Mouse (Mus musculus) heart, embryonic 14.5 days (tissue): ENCODE results near the gene Gm42957. TPM values are rescaled to one million over a fixed set of nuclear protein-coding genes. Genes with fewer than 3 reads are reported as not detected.

ENCODE experiments used
- ATAC-seq: fragments of 200-750 bp; cut with Nextera tagmentation; 2 replicates; pipeline ENCODE4 v1.8.0; 2017; ENCODE audit warnings: low read depth, moderate TSS enrichment; ENCODE audit not compliant: insufficient number of reproducible peaks, insufficient read depth, low FRiP score
- H3K27ac ChIP-seq, 2 experiments: fragments of 200-500 bp in 1 of 2; fragments of 300-500 bp in 1 of 2; sonication (generic) in 1 of 2; replicated peaks in 1 of 2; 2 replicates each; pipeline ENCODE4 v1.5.1; 2012 to 2014; ENCODE audit warnings: low read depth in 2 of 2, low read length in 2 of 2, control low read depth in 1 of 2, mild to moderate bottlenecking in 1 of 2, mixed read lengths in 1 of 2; ENCODE audit not compliant: control insufficient read depth in 1 of 2, insufficient read depth in 1 of 2
- H3K27me3 ChIP-seq: fragments of 300-500 bp; sonication (generic); 2 replicates; pipeline ENCODE4 v1.6.1; 2014; ENCODE audit warnings: mild to moderate bottlenecking, low read length, control low read depth; ENCODE audit not compliant: control insufficient read depth, insufficient read depth
- H3K36me3 ChIP-seq: fragments of 300-500 bp; sonication (generic); 2 replicates; pipeline ENCODE4 v1.6.1; 2014; ENCODE audit warnings: mild to moderate bottlenecking, control low read depth, low read length, mixed read lengths; ENCODE audit not compliant: control insufficient read depth, insufficient read depth
- H3K4me1 ChIP-seq, 2 experiments: fragments of 200-500 bp in 1 of 2; fragments of 300-500 bp in 1 of 2; sonication (generic) in 1 of 2; 2 replicates each; pipeline ENCODE4 v1.6.1; 2012 to 2014; ENCODE audit warnings: low read length in 2 of 2, control low read depth in 1 of 2, mixed read lengths in 1 of 2; ENCODE audit not compliant: control insufficient read depth in 2 of 2, insufficient read depth in 2 of 2
- H3K4me2 ChIP-seq: fragments of 300-500 bp; sonication (generic); 2 replicates; pipeline ENCODE4 v1.6.1; 2014; ENCODE audit warnings: mild to moderate bottlenecking, low read length
- H3K4me3 ChIP-seq, 2 experiments: fragments of 200-500 bp in 1 of 2; fragments of 300-500 bp in 1 of 2; sonication (generic) in 1 of 2; 2 replicates each; pipeline ENCODE4 v1.5.1; 2012 to 2014; ENCODE audit warnings: low read length in 2 of 2, mild to moderate bottlenecking in 2 of 2, control low read depth in 1 of 2, low read depth in 1 of 2, moderate library complexity in 1 of 2; ENCODE audit not compliant: control insufficient read depth in 1 of 2, insufficient read depth in 1 of 2
- H3K9ac ChIP-seq: fragments of 300-500 bp; sonication (generic); 2 replicates; pipeline ENCODE4 v1.6.1; 2014; ENCODE audit warnings: mild to moderate bottlenecking, low read length
- H3K9me3 ChIP-seq: fragments of 300-500 bp; sonication (generic); 2 replicates; pipeline ENCODE4 v1.6.1; 2016; ENCODE audit warnings: low read length, control low read depth; ENCODE audit not compliant: control insufficient read depth
- WGBS: fragments of 180-500 bp; shearing (Covaris S2); extraction: QIAGEN DNeasy Blood & Tissue Kit; methylation state at CpG from one replicate; pipeline ENCODE4 v1.1.7; 2014; 5-methylcytosine and 5-hydroxymethylcytosine counted together
- polyA plus RNA-seq: library from polyadenylated mRNA; unstranded; fragments of >200 nt; fragmentation: Nextera tagmentation; extraction: Ambion mirVana; gene quantifications from 2 replicates; pipeline ENCODE4 v1.2.1, GENCODE M21; 2014

Gm42957 gene
- polyA plus RNA-seq, 1 experiment from 2014 or later = 0.07 TPM

DNA sequence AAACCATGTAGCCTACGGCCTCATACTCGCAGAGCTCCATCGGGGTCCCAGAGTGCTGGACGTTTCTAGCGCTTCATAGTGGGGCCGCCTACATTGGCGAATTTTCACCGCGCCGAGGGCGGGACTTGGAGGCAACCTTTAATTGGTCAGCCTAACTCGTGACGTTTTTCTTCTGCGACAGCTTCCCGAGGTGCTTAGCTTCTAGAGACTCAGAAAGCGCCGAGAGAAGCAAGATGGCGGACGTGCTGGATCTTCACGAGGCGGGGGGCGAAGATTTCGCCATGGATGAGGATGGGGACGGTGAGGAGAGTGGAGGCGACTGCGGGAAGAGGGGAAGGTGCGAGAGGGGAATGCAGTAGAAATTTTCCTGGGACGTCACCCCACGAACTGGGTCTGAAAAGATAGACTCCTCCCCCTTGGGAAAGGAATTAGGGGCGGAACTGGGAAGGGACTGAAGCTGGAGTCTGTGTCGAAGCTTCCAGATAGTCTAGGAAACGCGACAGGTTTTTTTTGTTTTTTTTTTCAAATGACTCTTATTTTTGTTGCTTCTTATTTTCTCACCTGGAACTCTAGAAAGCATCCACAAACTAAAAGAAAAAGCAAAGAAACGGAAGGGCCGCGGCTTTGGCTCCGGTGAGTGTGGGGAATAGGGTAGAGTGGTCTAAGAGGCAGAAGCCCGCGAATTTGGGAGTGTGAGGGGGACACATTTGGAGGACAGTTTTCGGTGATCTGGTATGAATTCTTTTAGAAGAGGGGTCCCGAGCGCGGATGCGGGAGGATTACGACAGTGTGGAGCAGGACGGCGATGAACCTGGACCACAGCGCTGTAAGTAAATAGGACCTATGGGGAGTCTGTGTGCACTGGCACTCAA lies 5.3 kb upstream of the Gm42957 start, which contains the start of gene Rbm8a:
Gene Rbm8a (plus strand): TSS at position 205 of the 872 bp plus-strand sequence.
- no peaks in the 10 kb centered on the region for H3K27me3 ChIP-seq
- H3K9me3 ChIP-seq = no peaks in the 10 kb centered on the region
- WGBS = 1% methylated on average over 48 of the region's 48 CpGs
- ATAC-seq = peak; percentile 90
- H3K36me3 ChIP-seq = peaks cover 48% of the 10 kb centered on the region
- H3K4me1 ChIP-seq = peaks cover 2 to 18% of the 10 kb centered on the region in 2 experiments; a peak in 3 of 4 replicates
- peak within 1 kb of the TSS; percentile 83 for H3K9ac ChIP-seq
- H3K4me3 ChIP-seq = peak within 1 kb of the TSS; percentile 65 to 98
- H3K4me2 ChIP-seq = peak within 1 kb of the TSS; percentile 88
- H3K27ac ChIP-seq = peak within 1 kb of the TSS; percentile 78 to 85; a peak in 3 of 4 replicates

DNA sequence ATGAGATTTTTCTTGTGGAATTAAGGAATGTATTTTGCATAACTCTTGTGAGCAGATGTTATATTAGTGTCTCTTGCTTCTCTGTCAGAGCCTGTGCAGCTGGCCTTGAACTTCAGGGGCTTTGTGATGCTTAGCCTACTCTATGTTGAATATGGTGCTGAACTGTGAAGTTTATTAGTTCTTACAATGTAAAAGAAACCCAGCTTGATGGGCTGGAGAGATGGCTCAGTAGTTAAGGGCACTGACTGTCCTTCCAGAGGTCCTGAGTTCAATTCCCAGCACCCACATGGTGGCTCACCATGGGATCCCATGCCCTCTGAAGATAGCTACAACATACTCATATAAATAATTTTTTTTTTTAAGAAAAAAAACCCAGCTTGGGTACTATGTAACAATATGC lies 3.2 kb upstream of the Gm42957 start:
- H3K9ac ChIP-seq = no peak overlapping the region
- H3K27me3 ChIP-seq = no peaks in the 10 kb centered on the region
- H3K27ac ChIP-seq = no peak overlapping the region
- H3K4me3 ChIP-seq = no peak overlapping the region
- peaks cover 5 to 28% of the 10 kb centered on the region in 2 experiments for H3K4me1 ChIP-seq
- H3K36me3 ChIP-seq = peaks cover 34% of the 10 kb centered on the region
- no peaks in the 10 kb centered on the region for H3K9me3 ChIP-seq
- H3K4me2 ChIP-seq = no peak overlapping the region
- no peak for ATAC-seq

DNA sequence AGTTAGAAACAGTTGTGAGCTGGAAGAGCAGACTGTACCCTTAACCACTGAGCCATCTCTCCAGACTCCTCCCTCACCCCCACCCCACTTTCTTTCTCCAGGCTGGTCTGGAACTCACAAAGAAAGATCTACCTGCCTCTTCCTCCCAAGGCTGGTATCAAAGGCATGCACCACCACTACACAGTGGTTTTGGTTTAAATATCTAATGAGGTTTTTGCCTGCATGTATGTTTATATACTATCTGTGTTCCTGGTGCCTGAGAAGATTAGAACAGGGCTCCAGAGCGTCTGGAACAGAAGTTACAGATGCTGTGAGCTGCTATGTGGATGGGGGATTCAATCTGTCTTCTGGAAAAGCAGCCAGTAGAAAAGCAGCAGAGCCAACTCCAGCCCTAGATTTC lies 1.3 kb upstream of the Gm42957 start:
- H3K9me3 ChIP-seq = no peaks in the 10 kb centered on the region
- H3K27me3 ChIP-seq = no peaks in the 10 kb centered on the region
- no peak overlapping the region for H3K4me3 ChIP-seq
- H3K27ac ChIP-seq = no peak overlapping the region
- H3K4me2 ChIP-seq = no peak overlapping the region
- H3K9ac ChIP-seq = no peak overlapping the region
- WGBS = 39% methylated on average over 1 of the region's 1 CpGs
- H3K36me3 ChIP-seq = peaks cover 54% of the 10 kb centered on the region
- peaks cover 4 to 27% of the 10 kb centered on the region in 2 experiments for H3K4me1 ChIP-seq
- no peak for ATAC-seq

DNA sequence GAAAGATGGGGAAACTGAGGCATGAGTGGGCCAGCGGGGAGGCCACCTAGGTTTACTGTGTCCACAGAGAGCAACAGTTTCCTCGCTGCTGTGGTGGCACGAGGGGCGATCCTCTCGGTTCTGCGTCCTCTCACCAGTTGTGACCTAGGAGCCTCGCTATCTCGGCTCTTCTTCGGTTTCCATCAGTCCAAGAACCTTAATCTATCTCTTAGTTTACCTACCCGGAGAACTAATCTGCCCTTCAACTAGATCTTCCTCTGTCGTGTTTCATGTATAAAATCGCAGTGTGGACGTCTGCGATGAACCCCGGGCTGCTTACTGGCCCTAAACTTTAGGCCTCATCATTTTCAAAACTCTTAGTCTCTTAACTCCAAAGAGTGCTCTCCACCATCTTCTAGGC lies 632 bp downstream of the Gm42957 start:
- no peaks in the 10 kb centered on the region for H3K27me3 ChIP-seq
- H3K36me3 ChIP-seq = peaks cover 68% of the 10 kb centered on the region
- H3K9me3 ChIP-seq = no peaks in the 10 kb centered on the region
- H3K4me1 ChIP-seq = peaks cover 3 to 18% of the 10 kb centered on the region in 2 experiments; a peak in 3 of 4 replicates
- H3K4me3 ChIP-seq = peak overlapping the region; percentile 79 to 86
- H3K27ac ChIP-seq = peak overlapping the region in 1 of 2 experiments; percentile 82; a peak in 2 of 4 replicates
- peak overlapping the region; percentile 89 for H3K4me2 ChIP-seq
- peak overlapping the region; percentile 95 for H3K9ac ChIP-seq
- WGBS = 9% methylated on average over 15 of the region's 15 CpGs
- ATAC-seq = no peak

DNA sequence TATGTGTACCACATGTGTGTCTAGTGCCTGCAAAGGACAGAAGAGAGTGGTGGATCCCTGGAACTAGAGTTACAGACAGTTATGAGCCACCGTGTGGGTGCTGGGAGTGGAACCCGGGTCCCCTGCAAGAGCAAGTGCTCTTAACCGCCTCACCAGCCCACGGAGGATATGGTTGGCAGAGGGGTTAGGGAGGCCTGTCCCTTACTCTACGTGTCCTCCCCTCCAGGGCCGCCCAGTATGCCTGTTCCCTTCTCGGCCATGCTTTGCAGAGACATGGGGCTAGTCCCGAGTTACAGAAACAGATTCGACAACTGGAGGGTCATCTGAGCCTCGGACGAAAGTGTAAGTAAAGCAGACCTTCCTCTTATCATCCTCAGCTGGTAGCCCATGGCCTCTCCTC lies 1.2 kb downstream of the Gm42957 start:
- peak overlapping the region; percentile 95 for H3K9ac ChIP-seq
- H3K4me2 ChIP-seq = peak overlapping the region; percentile 89
- no peak for ATAC-seq
- peaks cover 65% of the 10 kb centered on the region for H3K36me3 ChIP-seq
- H3K9me3 ChIP-seq = no peaks in the 10 kb centered on the region
- no peaks in the 10 kb centered on the region for H3K27me3 ChIP-seq
- no peak overlapping the region for H3K27ac ChIP-seq
- peaks cover 3 to 13% of the 10 kb centered on the region in 2 experiments; a peak in 3 of 4 replicates for H3K4me1 ChIP-seq
- 61% methylated on average over 11 of the region's 11 CpGs for WGBS
- H3K4me3 ChIP-seq = peak overlapping the region; percentile 79 to 86; a peak in 3 of 4 replicates

DNA sequence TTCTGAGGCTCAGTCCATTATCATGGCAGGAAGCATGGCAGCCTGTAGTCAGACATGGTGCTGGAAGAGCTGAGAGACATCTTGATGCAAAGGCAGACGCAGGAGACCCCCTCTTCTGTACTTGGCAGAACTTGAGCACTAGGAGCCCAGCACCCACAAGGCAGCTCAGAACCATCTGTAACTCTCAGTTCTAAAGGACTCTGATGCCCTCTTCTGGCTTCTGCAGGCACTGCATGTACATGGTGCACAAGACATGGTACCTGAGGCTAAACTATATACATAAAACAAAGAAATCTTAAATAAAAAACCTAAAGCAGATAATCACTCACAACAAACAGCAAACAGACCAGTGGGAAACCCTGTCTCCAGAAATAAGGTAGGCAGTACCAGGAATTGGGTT lies 3.9 kb downstream of the Gm42957 start:
- H3K4me1 ChIP-seq = peaks cover 3 to 13% of the 10 kb centered on the region in 2 experiments; a peak in 3 of 4 replicates
- H3K4me2 ChIP-seq = no peak overlapping the region
- no peak overlapping the region for H3K9ac ChIP-seq
- ATAC-seq = no peak
- peaks cover 62% of the 10 kb centered on the region for H3K36me3 ChIP-seq
- H3K27ac ChIP-seq = no peak overlapping the region
- 92% methylated on average over 1 of the region's 1 CpGs for WGBS
- no peaks in the 10 kb centered on the region for H3K9me3 ChIP-seq
- no peak overlapping the region for H3K4me3 ChIP-seq
- H3K27me3 ChIP-seq = no peaks in the 10 kb centered on the region

DNA sequence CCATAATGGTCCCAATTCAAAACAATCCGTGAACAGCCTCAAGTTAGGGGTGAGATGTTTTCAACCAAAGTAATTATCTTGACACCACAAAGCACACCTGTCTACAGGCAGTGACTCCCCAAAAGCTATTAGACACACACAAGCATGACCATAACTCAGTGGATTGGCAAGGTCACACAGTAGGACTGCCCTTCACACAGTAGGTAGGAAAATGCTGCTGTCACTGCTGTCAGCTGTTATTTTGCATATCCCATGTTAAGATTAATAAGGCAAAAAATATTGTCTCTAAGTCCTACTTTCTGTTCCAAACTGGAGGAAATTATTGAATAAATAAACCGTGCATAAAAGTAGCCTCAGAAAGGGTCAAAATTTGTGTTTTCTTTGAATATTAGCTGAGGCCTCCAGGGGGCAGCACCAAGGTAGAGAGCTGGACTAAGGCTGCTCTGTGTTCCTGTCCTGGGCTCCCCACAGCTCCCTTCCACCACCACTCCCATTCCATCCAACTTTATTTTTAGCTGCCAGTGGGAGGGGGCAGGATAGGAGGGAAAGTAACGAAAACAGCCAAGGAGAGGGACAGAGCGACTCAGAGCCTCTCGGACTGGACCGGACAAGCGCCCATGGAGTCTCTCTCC lies 9.9 kb downstream of the Gm42957 start, which contains the start of gene Itga10:
Gene Itga10 (plus strand): TSS at position 567 of the 632 bp plus-strand sequence.
- peak within 1 kb of the TSS in 1 of 2 experiments; percentile 4; a peak in 1 of 4 replicates for H3K4me3 ChIP-seq
- H3K27me3 ChIP-seq = no peaks in the 10 kb centered on the region
- H3K27ac ChIP-seq = no peak within 1 kb of the TSS
- ATAC-seq = no peak
- H3K36me3 ChIP-seq = peaks cover 38% of the 10 kb centered on the region
- peaks cover 3 to 11% of the 10 kb centered on the region in 2 experiments; a peak in 3 of 4 replicates for H3K4me1 ChIP-seq
- 34% methylated on average over 7 of the region's 7 CpGs for WGBS
- H3K4me2 ChIP-seq = peak within 1 kb of the TSS; percentile 36
- H3K9me3 ChIP-seq = no peaks in the 10 kb centered on the region
- peak within 1 kb of the TSS; percentile 22; the same call in 1 of the 2 replicates for H3K9ac ChIP-seq
